Mouse (Mus musculus): Measurements from ENCODE around the gene Etv5. TPM values are rescaled to one million over a fixed set of nuclear protein-coding genes. Genes with fewer than 3 reads are reported as not detected.

Etv5 gene
- total RNA-seq, 2 experiments from 2014 or later, result 47.5 to 49.4 TPM

- no peak for DNase-seq
Observed at GRCm38 (mm10) chr16:22429377-22429776, 10.1 kb downstream of the Etv5 start.

GRCm38 (mm10) chr16:22428853-22429341, 10.6 kb downstream of the Etv5 start:
- peak; percentile 88 to 90 for DNase-seq

GRCm38 (mm10) chr16:22426866-22427265, 12.7 kb downstream of the Etv5 start:
- DNase-seq, result no peak

- no peak for DNase-seq
Observed at GRCm38 (mm10) chr16:22422256-22422655, 17.3 kb downstream of the Etv5 start.

GRCm38 (mm10) chr16:22417931-22418330, 21.6 kb downstream of the Etv5 start:
- no peak for DNase-seq

GRCm38 (mm10) chr16:22417044-22417443, 22.5 kb downstream of the Etv5 start:
- no peak for DNase-seq

GRCm38 (mm10) chr16:22416140-22416848, 23.2 kb downstream of the Etv5 start:
- DNase-seq, result no peak

- no peak for DNase-seq
Observed at GRCm38 (mm10) chr16:22414205-22414754, 25.2 kb downstream of the Etv5 start.

GRCm38 (mm10) chr16:22412459-22413229, 26.9 kb downstream of the Etv5 start:
- no peak for DNase-seq

GRCm38 (mm10) chr16:22411764-22412163, 27.8 kb downstream of the Etv5 start:
- no peak for DNase-seq

GRCm38 (mm10) chr16:22410000-22410399, 29.5 kb downstream of the Etv5 start:
- DNase-seq, result no peak

- DNase-seq, result no peak
Observed at GRCm38 (mm10) chr16:22408642-22409360, 30.7 kb downstream of the Etv5 start.

GRCm38 (mm10) chr16:22406747-22407146, 32.8 kb downstream of the Etv5 start:
- DNase-seq, result no peak

GRCm38 (mm10) chr16:22406050-22406449, 33.5 kb downstream of the Etv5 start:
- DNase-seq, result no peak

- DNase-seq, result no peak
Observed at GRCm38 (mm10) chr16:22405492-22405891, 34.0 kb downstream of the Etv5 start.

GRCm38 (mm10) chr16:22403715-22404114, 35.8 kb downstream of the Etv5 start:
- no peak for DNase-seq

- no peak for DNase-seq
Observed at GRCm38 (mm10) chr16:22402600-22402999, 36.9 kb downstream of the Etv5 start.

- DNase-seq, result no peak
Observed at GRCm38 (mm10) chr16:22400226-22400625, 39.3 kb downstream of the Etv5 start.

GRCm38 (mm10) chr16:22398784-22399453, 40.6 kb downstream of the Etv5 start:
- no peak for DNase-seq

GRCm38 (mm10) chr16:22398354-22398753, 41.2 kb downstream of the Etv5 start:
- DNase-seq, result no peak

GRCm38 (mm10) chr16:22396420-22396819, 43.1 kb downstream of the Etv5 start:
- DNase-seq, result no peak
